8 mouse cellular contexts compared by ENCODE assay signal in the genomic region with DNA sequence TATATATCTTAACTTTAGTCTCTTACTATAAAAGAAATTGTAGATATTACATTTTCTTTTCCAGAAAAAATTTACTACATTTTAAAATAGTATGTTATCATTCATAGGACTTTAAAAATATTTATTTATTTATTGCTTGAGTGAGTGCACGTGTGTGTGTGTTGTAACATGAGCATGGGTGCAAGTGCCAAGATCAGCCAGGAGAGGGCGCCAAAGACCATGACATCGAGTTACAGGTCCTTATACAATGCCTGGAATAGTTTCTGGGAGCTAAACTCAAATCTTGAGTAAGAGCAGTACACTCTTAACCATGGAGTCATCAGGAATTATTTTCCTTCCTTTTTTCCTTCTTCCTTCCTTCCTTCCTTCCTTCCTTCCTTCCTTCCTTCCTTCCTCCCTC.
A peak's percentile ranks its signal among the peaks of the same experiment; 100 is the strongest.
DNase-seq lines count a peak whose midpoint lies in the region; ATAC-seq and TF ChIP-seq lines count a peak whose summit lies in the region.

No protein-coding gene starts in this region.

- no peak for ATAC-seq in kidney, embryonic 16.5 days (ENCODE audit: low FRiP score, low TSS enrichment)
- ATAC-seq in liver, postnatal 0 days = no peak

- no peaks in the 10 kb centered on the region for H3K4me1 ChIP-seq in kidney, embryonic 16.5 days (ENCODE audit: insufficient read depth, low read length)
- H3K4me1 ChIP-seq in liver, postnatal 0 days (ENCODE audit: insufficient read depth) = no peaks in the 10 kb centered on the region

- DNase-seq in kidney, adult 18-20 months = peak; percentile 23
- DNase-seq in A20 (ENCODE audit: low read depth, low spot score) (peak; percentile 36), R1 (ENCODE audit: low read depth, low spot score) (peak; percentile 30)
- DNase-seq in cerebellum, postnatal 14 days = peak; percentile 26 to 64
- peak; percentile 26 for DNase-seq in liver, postnatal 0 days
- no peak for DNase-seq in urinary bladder, postnatal 10 days (ENCODE audit: low spot score)
- no peak for DNase-seq in heart, adult 9 months (ENCODE audit: low spot score in 2 of 2)

- H3K36me3 ChIP-seq in kidney, embryonic 16.5 days (ENCODE audit: insufficient read depth, low read length) = no peaks in the 10 kb centered on the region
- no peaks in the 10 kb centered on the region for H3K36me3 ChIP-seq in liver, postnatal 0 days (replicated peaks; ENCODE audit: insufficient read depth, low read length)

- H3K27ac ChIP-seq in kidney, embryonic 16.5 days (ENCODE audit: low read length) = no peak overlapping the region
- no peak overlapping the region for H3K27ac ChIP-seq in liver, postnatal 0 days (ENCODE audit: low read depth)

- 17% methylated on average over 3 of the region's 3 CpGs for WGBS in kidney, embryonic 16.5 days
- WGBS in liver, postnatal 0 days (ENCODE audit: insufficient replicate concordance) = 18% methylated on average over 3 of the region's 3 CpGs

- no peak overlapping the region for H3K4me2 ChIP-seq in kidney, embryonic 16.5 days (replicated peaks; ENCODE audit: low read depth, low read length)
- no peak overlapping the region for H3K4me2 ChIP-seq in liver, postnatal 0 days (ENCODE audit: low read depth, low read length)

- peak; percentile 58 for TF ChIP-seq CTCF in liver, postnatal 0 days (IDR thresholded peaks at IDR 0.05; ENCODE audit: low read depth)

- no peak overlapping the region for H3K4me3 ChIP-seq in kidney, embryonic 16.5 days (ENCODE audit: low read length)
- no peak overlapping the region for H3K4me3 ChIP-seq in liver, postnatal 0 days (ENCODE audit: low read depth, low read length)

- no peaks in the 10 kb centered on the region for H3K9me3 ChIP-seq in kidney, embryonic 16.5 days (ENCODE audit: low read length)
- H3K9me3 ChIP-seq in liver, postnatal 0 days (ENCODE audit: low read length) = no peaks in the 10 kb centered on the region

- no peak overlapping the region for H3K9ac ChIP-seq in kidney, embryonic 16.5 days (replicated peaks; ENCODE audit: low read length)
- H3K9ac ChIP-seq in liver, postnatal 0 days (replicated peaks) = no peak overlapping the region

- TF ChIP-seq EP300 in liver, postnatal 0 days (IDR thresholded peaks at IDR 0.05; ENCODE audit: low read depth) = no peak

- H3K27me3 ChIP-seq in kidney, embryonic 16.5 days (ENCODE audit: insufficient read depth, low read length) = no peaks in the 10 kb centered on the region
- H3K27me3 ChIP-seq in liver, postnatal 0 days (ENCODE audit: insufficient read depth, low read length) = no peaks in the 10 kb centered on the region

Comparison
In these comparisons a context has a peak if more than half of its experiments do, and no peak if none do; other contexts are left out.
1. DNase-seq: peak in kidney, adult 18-20 months (single experiment), A20 (single experiment), R1 (single experiment), cerebellum, postnatal 14 days (2 of 2) and liver, postnatal 0 days (single experiment); none in urinary bladder, postnatal 10 days (single experiment) and heart, adult 9 months (0 of 2).